Mouse (Mus musculus): ENCODE data around the gene 1810010D01Rik.

- TF ChIP-seq CTCF (IDR thresholded peaks at IDR 0.05; ENCODE audit: control insufficient read depth, insufficient read depth, low read length) (no peak), POLR2A (IDR thresholded peaks at IDR 0.05; ENCODE audit: borderline replicate concordance, control insufficient read depth, low read depth, low read length) (no peak)
Measured at GRCm38 (mm10) chr7:145173563-145173962, 34.4 kb downstream of the 1810010D01Rik start.

Measured in bone marrow, adult 2 months (tissue).